Mouse (Mus musculus) forebrain, postnatal 0 days (tissue): ENCODE data around the gene Zc3h4. TPM values are rescaled to one million over a fixed set of nuclear protein-coding genes. Genes with fewer than 3 reads are reported as not detected.

Experiments used
- ATAC-seq: fragments of 200-750 bp; cut with Nextera tagmentation; 2 replicates; pipeline ENCODE4 v1.8.0; 2017; ENCODE audit warnings: mild to moderate bottlenecking, moderate library complexity
- DNase-seq: peaks from one replicate; pipeline ENCODE4 v3.0.0-alpha.2; 2015
- H3K27ac ChIP-seq: fragments of 300-500 bp; sonication (generic); 2 replicates; pipeline ENCODE4 v1.5.1; 2014; ENCODE audit warnings: low read depth, mild to moderate bottlenecking, antibody characterized with exemption, low read length, moderate library complexity, mixed read lengths
- H3K27me3 ChIP-seq: fragments of 300-500 bp; sonication (generic); 2 replicates; pipeline ENCODE4 v1.6.1; 2014; ENCODE audit warnings: mild to moderate bottlenecking, low read length, mixed read lengths; ENCODE audit not compliant: insufficient read depth
- H3K36me3 ChIP-seq: fragments of 300-500 bp; sonication (generic); 2 replicates; pipeline ENCODE4 v1.6.1; 2014; ENCODE audit warnings: mild to moderate bottlenecking, moderate library complexity; ENCODE audit not compliant: insufficient read depth
- H3K4me1 ChIP-seq: fragments of 300-500 bp; sonication (generic); 2 replicates; pipeline ENCODE4 v1.6.1; 2014; ENCODE audit warnings: antibody characterized with exemption; ENCODE audit not compliant: insufficient read depth
- H3K4me2 ChIP-seq: fragments of 300-500 bp; sonication (generic); 2 replicates; pipeline ENCODE4 v1.6.1; 2014; ENCODE audit warnings: low read depth, mild to moderate bottlenecking, moderate library complexity
- H3K4me3 ChIP-seq: fragments of 300-500 bp; sonication (generic); 2 replicates; pipeline ENCODE4 v1.5.1; 2014; ENCODE audit warnings: low read depth, low read length, mixed read lengths
- H3K9ac ChIP-seq: fragments of 300-500 bp; sonication (generic); 2 replicates; pipeline ENCODE4 v1.6.1; 2014; ENCODE audit warnings: mild to moderate bottlenecking
- H3K9me3 ChIP-seq: fragments of 300-500 bp; sonication (generic); 2 replicates; pipeline ENCODE4 v1.6.1; 2016; ENCODE audit warnings: low read length
- CTCF ChIP-seq: sonication (generic); IDR thresholded peaks from 2 replicates; pipeline ENCODE4 v1.5.1; 2016; ENCODE audit warnings: antibody characterized with exemption, control low read depth, low read depth
- WGBS: fragments of 180-500 bp; shearing (Covaris S2); extraction: QIAGEN DNeasy Blood & Tissue Kit; methylation state at CpG from one replicate; pipeline ENCODE4 v1.1.7; 2014; 5-methylcytosine and 5-hydroxymethylcytosine counted together
- polyA plus RNA-seq: library from polyadenylated mRNA; unstranded; fragments of >200 nt; fragmentation: Nextera tagmentation; extraction: Ambion mirVana; gene quantifications from 2 replicates; pipeline ENCODE4 v1.2.1, GENCODE M21; 2015
- total RNA-seq: library from RNA; depleted of rRNA; stranded (reverse); fragments of >200 nt; gene quantifications from 2 replicates; pipeline ENCODE4 v1.2.3, GENCODE M21; 2014

The Zc3h4 gene
- total and polyA plus RNA-seq, 2 experiments from 2014 or later: 11.0 to 57.5 TPM

- no peak overlapping the region for H3K9ac ChIP-seq
- H3K4me3 ChIP-seq: no peak overlapping the region
- H3K27ac ChIP-seq: no peak overlapping the region
- peaks cover 90% of the 10 kb centered on the region for H3K36me3 ChIP-seq
- TF ChIP-seq CTCF: no peak
- H3K4me2 ChIP-seq: no peak overlapping the region
- H3K27me3 ChIP-seq: no peaks in the 10 kb centered on the region
- WGBS: 98% methylated on average over 8 of the region's 8 CpGs
- no peaks in the 10 kb centered on the region for H3K9me3 ChIP-seq
- DNase-seq (no peak), ATAC-seq (no peak)
- no peaks in the 10 kb centered on the region for H3K4me1 ChIP-seq
Observed at GRCm38 (mm10) chr7:16420493-16421118, 19.9 kb downstream of the Zc3h4 start.

DNA sequence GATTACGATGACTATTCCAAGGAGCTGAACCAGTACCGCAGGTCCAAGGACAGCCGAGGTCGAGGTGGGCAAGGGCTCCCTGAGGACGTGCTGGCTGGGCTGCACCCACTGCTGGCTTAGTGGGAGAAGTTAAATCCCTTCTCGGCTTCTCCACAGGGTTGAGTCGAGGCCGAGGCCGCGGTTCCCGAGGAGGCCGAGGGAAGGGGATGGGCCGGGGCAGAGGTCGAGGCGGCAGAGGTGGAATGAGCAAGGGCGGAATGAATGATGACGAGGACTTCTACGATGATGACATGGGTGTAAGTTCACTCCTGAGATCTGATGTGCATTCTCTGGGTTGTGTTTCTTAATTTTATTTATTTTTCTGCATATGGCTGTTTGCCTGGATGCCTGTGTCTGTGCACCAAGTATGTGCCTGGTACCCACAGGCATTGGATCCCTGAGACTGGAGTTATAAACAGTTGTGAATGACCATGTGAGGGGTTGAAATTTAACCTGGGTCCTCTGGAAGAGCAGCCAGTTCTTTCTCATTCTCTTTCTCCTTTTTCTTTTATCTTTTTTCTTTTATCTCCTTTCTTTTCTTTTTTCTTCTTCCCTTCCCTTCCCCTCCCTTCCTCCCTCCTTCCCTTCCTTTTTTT, 21.6 kb downstream of the Zc3h4 start:
- no peak overlapping the region for H3K4me2 ChIP-seq
- no peaks in the 10 kb centered on the region for H3K9me3 ChIP-seq
- no peak for TF ChIP-seq CTCF
- no peak for ATAC-seq
- H3K27me3 ChIP-seq: no peaks in the 10 kb centered on the region
- H3K4me3 ChIP-seq: no peak overlapping the region
- WGBS: 91% methylated on average over 18 of the region's 18 CpGs
- H3K4me1 ChIP-seq: no peaks in the 10 kb centered on the region
- H3K9ac ChIP-seq: no peak overlapping the region
- H3K36me3 ChIP-seq: peaks cover 95% of the 10 kb centered on the region
- H3K27ac ChIP-seq: no peak overlapping the region
- DNase-seq: no peak

- H3K4me2 ChIP-seq: no peak overlapping the region
- H3K36me3 ChIP-seq: peaks cover 94% of the 10 kb centered on the region
- H3K27me3 ChIP-seq: no peaks in the 10 kb centered on the region
- H3K9ac ChIP-seq: no peak overlapping the region
- H3K9me3 ChIP-seq: no peaks in the 10 kb centered on the region
- ATAC-seq: no peak
- TF ChIP-seq CTCF: no peak
- H3K4me1 ChIP-seq: no peaks in the 10 kb centered on the region
- no peak overlapping the region for H3K4me3 ChIP-seq
- no peak for DNase-seq
- no peak overlapping the region for H3K27ac ChIP-seq
- 93% methylated on average over 9 of the region's 9 CpGs for WGBS
Observed at GRCm38 (mm10) chr7:16423731-16424130, 23.0 kb downstream of the Zc3h4 start.

GRCm38 (mm10) chr7:16425721-16426120, 25.0 kb downstream of the Zc3h4 start:
- WGBS: 91% methylated on average over 10 of the region's 10 CpGs
- Histone ChIP-seq H3K4me3 (no peak overlapping the region), H3K27me3 (no peaks in the 10 kb centered on the region), H3K4me1 (no peaks in the 10 kb centered on the region), H3K9ac (no peak overlapping the region), H3K27ac (no peak overlapping the region), H3K4me2 (no peak overlapping the region), H3K36me3 (peaks cover 94% of the 10 kb centered on the region), H3K9me3 (no peaks in the 10 kb centered on the region)
- no peak for DNase-seq
- ATAC-seq: no peak
- TF ChIP-seq CTCF: no peak

- peak; percentile 79 for TF ChIP-seq CTCF
Observed at GRCm38 (mm10) chr7:16426129-16426729, 25.5 kb downstream of the Zc3h4 start.

DNA sequence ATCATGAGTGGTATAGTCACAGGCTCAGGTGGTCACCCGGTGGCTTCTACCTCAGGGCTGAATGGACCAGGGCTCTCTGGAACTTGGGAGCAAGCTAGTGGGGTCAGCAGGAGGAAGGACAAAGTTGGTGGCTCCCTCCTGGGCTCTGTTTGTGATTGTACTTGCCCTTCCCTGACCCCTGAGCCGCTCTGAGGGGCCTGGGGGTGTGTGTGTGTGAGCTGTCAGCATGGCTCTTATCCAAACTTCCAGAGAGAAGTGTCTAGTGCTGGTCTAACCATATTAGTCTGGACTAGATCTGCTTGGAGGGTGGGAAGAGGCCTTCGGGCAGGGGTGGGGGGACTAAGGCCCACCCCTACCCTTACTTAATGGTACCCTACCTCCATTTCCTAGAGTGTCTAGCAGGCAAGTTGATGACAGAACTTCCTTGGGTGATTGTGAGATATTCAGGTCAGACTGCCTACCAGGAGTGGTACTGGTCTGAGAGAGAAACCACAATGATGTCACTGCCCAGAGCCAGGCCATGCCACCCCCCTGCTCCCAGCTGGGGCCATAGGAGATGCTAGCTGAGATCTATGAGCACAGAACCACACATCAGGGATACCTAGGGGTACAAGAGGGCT, 32.8 kb downstream of the Zc3h4 start:
- H3K36me3 ChIP-seq: peaks cover 78% of the 10 kb centered on the region

More at GRCm38 (mm10) chr7:16426129-16426729, 25.5 kb downstream of the Zc3h4 start:
- peak; percentile 48 for DNase-seq
- Histone ChIP-seq H3K4me2 (no peak overlapping the region), H3K9ac (no peak overlapping the region), H3K4me1 (no peaks in the 10 kb centered on the region), H3K36me3 (peaks cover 94% of the 10 kb centered on the region), H3K27ac (no peak overlapping the region), H3K27me3 (no peaks in the 10 kb centered on the region), H3K4me3 (no peak overlapping the region), H3K9me3 (no peaks in the 10 kb centered on the region)
- 54% methylated on average over 4 of the region's 4 CpGs for WGBS
- peak; percentile 66 for ATAC-seq

GRCm38 (mm10) chr7:16435088-16435487, 34.4 kb downstream of the Zc3h4 start:
- H3K4me3 ChIP-seq: no peak overlapping the region
- no peaks in the 10 kb centered on the region for H3K4me1 ChIP-seq
- ATAC-seq (no peak), DNase-seq (no peak)
- no peaks in the 10 kb centered on the region for H3K9me3 ChIP-seq
- H3K9ac ChIP-seq: no peak overlapping the region
- peaks cover 62% of the 10 kb centered on the region for H3K36me3 ChIP-seq
- H3K4me2 ChIP-seq: no peak overlapping the region
- no peak overlapping the region for H3K27ac ChIP-seq
- no peak for TF ChIP-seq CTCF
- H3K27me3 ChIP-seq: no peaks in the 10 kb centered on the region
- WGBS: 89% methylated on average over 9 of the region's 9 CpGs

More for the DNA sequence above, 32.8 kb downstream of the Zc3h4 start:
- WGBS: 78% methylated on average over 3 of the region's 3 CpGs
- no peaks in the 10 kb centered on the region for H3K27me3 ChIP-seq
- H3K4me1 ChIP-seq: no peaks in the 10 kb centered on the region
- H3K27ac ChIP-seq: no peak overlapping the region
- DNase-seq (no peak), ATAC-seq (no peak)
- H3K9me3 ChIP-seq: no peaks in the 10 kb centered on the region
- no peak overlapping the region for H3K4me3 ChIP-seq
- H3K4me2 ChIP-seq: no peak overlapping the region
- H3K9ac ChIP-seq: no peak overlapping the region
- no peak for TF ChIP-seq CTCF
